Mouse (Mus musculus): ENCODE data around the gene Pif1. TPM values are rescaled to one million over a fixed set of nuclear protein-coding genes. Genes with fewer than 3 reads are reported as not detected.

Gene Pif1
- polyA plus RNA-seq (2015; fragmentation: Nextera tagmentation; extraction: Ambion mirVana), result 3.6 and 4.5 TPM in 2 replicates

- Histone ChIP-seq H3K4me3 (peak within 1 kb of the TSS; percentile 49), H3K27ac (replicated peaks) (no peak within 1 kb of the TSS), H3K9me3 (no peaks in the 10 kb centered on the region), H3K4me2 (peak within 1 kb of the TSS; percentile 98), H3K36me3 (no peaks in the 10 kb centered on the region), H3K4me1 (replicated peaks) (peaks cover 28% of the 10 kb centered on the region), H3K27me3 (no peaks in the 10 kb centered on the region), H3K9ac (peak within 1 kb of the TSS; percentile 51)
- ATAC-seq (ENCODE audit: low FRiP score, low read depth), result peak; percentile 82
- WGBS, result 10% methylated on average over 28 of the region's 28 CpGs
Measured at GRCm38 (mm10) chr9:65586406-65587269, at the start of gene Pif1. Gene Pif1 (plus strand): TSS chr9:65587160.

DNA sequence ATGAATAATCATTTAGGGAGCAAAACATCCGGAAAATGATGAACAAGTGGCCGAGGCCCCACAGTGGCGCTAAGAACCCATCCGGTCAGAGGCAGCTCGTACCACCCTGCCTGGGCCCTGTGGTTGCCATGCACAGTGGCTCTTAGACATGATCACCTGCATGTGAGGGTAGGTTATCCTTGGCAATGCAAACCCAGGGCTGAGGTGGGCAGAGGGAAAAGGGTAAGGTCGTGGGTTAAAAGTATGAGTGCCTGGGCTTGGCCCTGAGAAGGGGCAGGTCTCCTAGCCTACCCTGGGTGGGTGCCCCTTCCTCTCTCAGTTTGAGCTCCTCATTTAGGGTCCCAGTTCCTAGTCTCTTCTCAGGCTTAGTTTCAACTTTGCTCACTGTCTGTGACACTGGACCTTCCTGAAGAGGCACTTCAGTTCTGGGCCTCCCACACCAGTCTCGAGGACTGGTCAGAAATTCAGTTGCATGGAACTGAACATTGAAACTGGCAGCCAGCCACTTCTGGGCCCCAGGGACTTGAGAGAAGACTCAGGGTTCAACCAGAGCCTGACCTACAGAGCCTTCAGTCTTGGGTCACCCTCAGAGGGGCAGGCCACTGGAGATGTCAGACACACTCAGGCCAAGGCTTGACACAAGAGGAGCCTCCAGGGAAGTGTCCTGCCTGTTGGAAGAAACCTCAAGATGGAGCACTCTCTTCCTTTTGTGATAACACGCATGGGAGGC is 48.9 kb upstream of the Pif1 start:
- no peaks in the 10 kb centered on the region for H3K27me3 ChIP-seq
- no peak overlapping the region for H3K4me2 ChIP-seq
- H3K36me3 ChIP-seq, result no peaks in the 10 kb centered on the region
- H3K27ac ChIP-seq (replicated peaks), result no peak overlapping the region
- H3K9ac ChIP-seq, result no peak overlapping the region
- no peak overlapping the region for H3K4me3 ChIP-seq
- 91% methylated on average over 8 of the region's 8 CpGs for WGBS
- no peak for ATAC-seq (ENCODE audit: low FRiP score, low read depth)
- no peaks in the 10 kb centered on the region for H3K4me1 ChIP-seq (replicated peaks)
- H3K9me3 ChIP-seq, result no peaks in the 10 kb centered on the region

GRCm38 (mm10) chr9:65539697-65540096 is 47.3 kb upstream of the Pif1 start:
- no peak overlapping the region for H3K4me2 ChIP-seq
- WGBS, result 91% methylated on average over 9 of the region's 9 CpGs
- no peak for ATAC-seq (ENCODE audit: low FRiP score, low read depth)
- no peaks in the 10 kb centered on the region for H3K4me1 ChIP-seq (replicated peaks)
- no peak overlapping the region for H3K9ac ChIP-seq
- H3K27me3 ChIP-seq, result no peaks in the 10 kb centered on the region
- no peak overlapping the region for H3K27ac ChIP-seq (replicated peaks)
- H3K9me3 ChIP-seq, result no peaks in the 10 kb centered on the region
- no peaks in the 10 kb centered on the region for H3K36me3 ChIP-seq
- H3K4me3 ChIP-seq, result no peak overlapping the region

DNA sequence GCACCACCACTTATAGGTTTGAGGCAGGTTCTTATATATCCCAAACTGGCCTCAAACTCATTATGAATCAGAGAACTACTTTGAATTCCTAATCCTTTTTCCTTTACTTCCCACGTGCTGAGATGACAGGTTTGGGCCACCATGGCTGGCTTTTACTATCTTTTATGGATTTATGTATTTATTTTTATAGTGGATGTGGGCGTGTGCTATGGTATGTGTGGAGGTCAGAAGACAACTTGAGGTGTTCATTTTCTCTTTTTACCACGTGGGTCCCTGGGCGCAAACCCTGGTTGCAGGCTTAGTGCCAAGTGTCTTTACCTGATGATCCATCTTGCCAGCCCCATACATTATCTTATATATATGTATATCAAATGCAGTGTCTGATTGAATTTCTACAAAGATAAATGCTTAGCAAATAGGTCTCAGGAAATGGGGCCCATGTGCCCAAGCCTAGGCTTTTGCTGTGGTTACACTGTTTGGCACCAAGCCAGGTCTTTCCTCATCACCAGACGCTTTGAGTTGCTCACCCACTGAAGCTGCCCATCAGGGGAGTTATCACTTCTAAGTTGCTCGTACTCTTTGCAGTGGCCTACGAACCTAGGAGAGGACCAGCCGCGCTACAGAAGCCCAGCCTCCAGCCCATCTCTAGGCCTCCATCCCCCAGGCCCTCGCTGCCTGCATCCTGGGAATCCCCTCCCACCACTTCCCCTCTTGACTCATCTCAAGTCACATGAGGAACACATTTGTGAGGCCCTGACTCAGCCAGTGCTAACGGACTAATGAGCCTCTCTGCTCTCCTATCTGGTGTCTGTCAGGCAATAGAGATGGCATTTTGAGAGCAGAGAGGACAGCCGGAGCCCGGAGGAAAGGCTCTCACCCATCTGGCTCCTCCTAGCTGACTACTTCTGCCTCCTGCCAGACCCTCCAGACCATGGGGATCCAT is 45.6 kb upstream of the Pif1 start:
- H3K9ac ChIP-seq, result no peak overlapping the region
- no peak overlapping the region for H3K4me2 ChIP-seq
- no peaks in the 10 kb centered on the region for H3K27me3 ChIP-seq
- no peak overlapping the region for H3K27ac ChIP-seq (replicated peaks)
- H3K4me3 ChIP-seq, result no peak overlapping the region
- peaks cover 5% of the 10 kb centered on the region for H3K4me1 ChIP-seq (replicated peaks)
- 70% methylated on average over 13 of the region's 13 CpGs for WGBS
- ATAC-seq (ENCODE audit: low FRiP score, low read depth), result no peak
- H3K9me3 ChIP-seq, result no peaks in the 10 kb centered on the region
- H3K36me3 ChIP-seq, result no peaks in the 10 kb centered on the region

- Histone ChIP-seq H3K9me3 (no peaks in the 10 kb centered on the region), H3K4me1 (replicated peaks) (peaks cover 5% of the 10 kb centered on the region), H3K9ac (no peak overlapping the region), H3K4me3 (no peak overlapping the region), H3K27me3 (no peaks in the 10 kb centered on the region), H3K27ac (replicated peaks) (no peak overlapping the region), H3K36me3 (no peaks in the 10 kb centered on the region), H3K4me2 (no peak overlapping the region)
- ATAC-seq (ENCODE audit: low FRiP score, low read depth), result no peak
- 88% methylated on average over 7 of the region's 7 CpGs for WGBS
Measured at GRCm38 (mm10) chr9:65542111-65542524, 44.8 kb upstream of the Pif1 start.

DNA sequence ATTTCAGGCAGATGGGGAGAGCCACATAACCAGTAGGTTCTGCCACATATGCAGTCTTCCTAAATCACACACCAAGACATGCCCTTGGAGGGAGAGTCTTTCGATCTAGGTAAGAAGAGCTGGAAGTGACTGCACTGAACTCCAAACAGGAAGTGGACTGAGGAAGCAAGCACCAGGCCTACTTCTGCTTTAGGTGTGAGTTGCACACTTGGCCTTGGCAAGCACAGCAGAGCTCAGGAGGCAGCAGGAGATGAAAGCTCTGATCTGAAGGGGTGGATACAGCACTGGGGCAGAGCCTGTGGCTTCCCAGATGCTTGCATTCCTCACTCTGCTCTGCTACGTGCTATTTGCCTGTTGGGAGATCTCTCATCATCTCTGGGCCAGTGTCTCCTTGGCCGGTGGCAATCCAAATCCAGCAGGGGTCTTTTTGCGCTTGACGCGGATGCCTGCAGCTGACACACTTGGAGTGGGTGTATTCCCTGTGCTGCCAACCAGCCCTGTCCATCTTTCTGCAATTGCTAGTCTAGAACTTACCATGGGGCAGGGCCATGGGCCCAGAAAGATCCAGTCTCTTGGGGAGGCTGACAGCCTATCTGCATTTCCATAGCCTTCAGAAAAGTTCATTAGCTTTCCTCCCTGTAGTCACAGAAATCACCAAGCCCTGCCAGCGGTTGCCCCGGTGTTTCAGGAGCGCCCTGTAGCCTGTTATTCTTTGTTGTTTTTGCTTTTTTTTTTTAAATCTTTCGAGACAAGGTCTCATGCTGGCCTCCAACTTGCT is 41.1 kb upstream of the Pif1 start:
- Histone ChIP-seq H3K4me1 (replicated peaks) (peaks cover 17% of the 10 kb centered on the region), H3K36me3 (no peaks in the 10 kb centered on the region), H3K9ac (no peak overlapping the region), H3K9me3 (no peaks in the 10 kb centered on the region), H3K4me2 (no peak overlapping the region), H3K27me3 (no peaks in the 10 kb centered on the region), H3K27ac (replicated peaks) (no peak overlapping the region), H3K4me3 (no peak overlapping the region)
- WGBS, result 59% methylated on average over 10 of the region's 10 CpGs
- ATAC-seq (ENCODE audit: low FRiP score, low read depth), result no peak

DNA sequence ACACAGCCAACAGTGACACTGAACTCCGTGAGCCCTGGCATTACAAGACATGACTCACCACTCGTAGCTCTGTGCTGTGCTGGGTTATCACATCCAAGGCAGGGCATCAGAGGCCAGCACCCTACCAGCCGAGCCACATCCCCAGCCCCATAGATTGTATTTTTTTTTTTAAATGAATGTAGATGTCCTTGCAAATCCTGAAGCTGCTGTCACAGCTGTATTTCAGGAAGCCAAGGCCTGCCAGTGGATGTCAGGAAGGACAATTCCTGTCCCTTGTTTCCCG is 40.6 kb upstream of the Pif1 start:
- Histone ChIP-seq H3K9me3 (no peaks in the 10 kb centered on the region), H3K9ac (no peak overlapping the region), H3K4me2 (no peak overlapping the region), H3K4me1 (replicated peaks) (peaks cover 20% of the 10 kb centered on the region), H3K27me3 (no peaks in the 10 kb centered on the region), H3K36me3 (no peaks in the 10 kb centered on the region), H3K4me3 (no peak overlapping the region), H3K27ac (replicated peaks) (no peak overlapping the region)
- 46% methylated on average over 4 of the region's 4 CpGs for WGBS
- no peak for ATAC-seq (ENCODE audit: low FRiP score, low read depth)

GRCm38 (mm10) chr9:65547111-65547510 is 39.8 kb upstream of the Pif1 start:
- Histone ChIP-seq H3K27me3 (no peaks in the 10 kb centered on the region), H3K9ac (no peak overlapping the region), H3K9me3 (no peaks in the 10 kb centered on the region), H3K27ac (replicated peaks) (no peak overlapping the region), H3K4me2 (no peak overlapping the region), H3K4me1 (replicated peaks) (peaks cover 20% of the 10 kb centered on the region), H3K4me3 (no peak overlapping the region), H3K36me3 (no peaks in the 10 kb centered on the region)
- 78% methylated on average over 5 of the region's 5 CpGs for WGBS
- no peak for ATAC-seq (ENCODE audit: low FRiP score, low read depth)

GRCm38 (mm10) chr9:65547844-65548243 is 39.1 kb upstream of the Pif1 start:
- Histone ChIP-seq H3K4me1 (replicated peaks) (peaks cover 20% of the 10 kb centered on the region), H3K36me3 (no peaks in the 10 kb centered on the region), H3K27ac (replicated peaks) (no peak overlapping the region), H3K4me2 (no peak overlapping the region), H3K9ac (no peak overlapping the region), H3K4me3 (no peak overlapping the region), H3K27me3 (no peaks in the 10 kb centered on the region), H3K9me3 (no peaks in the 10 kb centered on the region)
- WGBS, result 47% methylated on average over 4 of the region's 4 CpGs
- ATAC-seq (ENCODE audit: low FRiP score, low read depth), result no peak

DNA sequence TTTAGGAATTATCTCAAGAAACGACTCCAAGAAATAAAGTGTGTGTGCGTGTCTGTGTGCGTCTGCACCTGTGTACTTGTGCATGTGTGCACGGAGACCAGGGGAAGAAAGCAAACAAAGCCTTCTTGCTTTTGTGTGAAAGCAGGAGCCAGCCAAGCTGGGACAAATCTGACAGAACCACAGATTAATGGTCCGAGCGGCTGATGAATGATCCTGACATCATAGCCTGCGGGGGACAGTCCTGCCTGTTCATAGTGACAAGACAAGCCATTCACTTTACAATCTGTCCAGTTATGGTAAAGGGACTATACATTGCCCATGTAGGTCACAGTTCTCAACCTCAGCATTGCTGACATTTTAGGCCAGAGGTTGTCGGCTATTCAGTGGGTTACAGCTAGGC is 38.6 kb upstream of the Pif1 start:
- H3K27me3 ChIP-seq, result no peaks in the 10 kb centered on the region
- H3K27ac ChIP-seq (replicated peaks), result no peak overlapping the region
- H3K9me3 ChIP-seq, result no peaks in the 10 kb centered on the region
- no peak overlapping the region for H3K9ac ChIP-seq
- ATAC-seq (ENCODE audit: low FRiP score, low read depth), result no peak
- H3K4me3 ChIP-seq, result no peak overlapping the region
- no peak overlapping the region for H3K4me2 ChIP-seq
- H3K4me1 ChIP-seq (replicated peaks), result peaks cover 20% of the 10 kb centered on the region
- H3K36me3 ChIP-seq, result no peaks in the 10 kb centered on the region
- WGBS, result 45% methylated on average over 8 of the region's 8 CpGs

DNA sequence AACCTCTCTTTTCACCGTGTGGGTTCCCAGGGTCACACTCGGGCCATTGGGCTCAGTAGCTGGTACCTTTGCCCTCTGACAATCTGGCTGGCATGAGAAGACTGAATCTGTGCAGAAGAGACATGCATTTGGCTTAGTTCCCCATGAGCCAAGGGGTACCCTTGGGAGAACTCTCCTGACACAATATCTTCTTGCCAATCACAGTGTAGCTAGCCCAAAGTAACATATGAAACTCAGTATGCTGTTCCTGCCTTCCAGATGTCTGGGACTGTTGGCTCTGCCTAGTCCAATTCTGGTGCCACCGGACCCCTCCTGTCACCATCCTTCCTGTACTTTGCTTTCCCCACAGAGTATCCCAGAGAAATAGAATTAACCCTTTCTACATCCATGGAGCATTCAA is 37.8 kb upstream of the Pif1 start:
- no peaks in the 10 kb centered on the region for H3K36me3 ChIP-seq

More for the DNA sequence above, 37.8 kb upstream of the Pif1 start:
- H3K27me3 ChIP-seq, result no peaks in the 10 kb centered on the region
- no peak overlapping the region for H3K27ac ChIP-seq (replicated peaks)
- H3K9me3 ChIP-seq, result no peaks in the 10 kb centered on the region
- no peak overlapping the region for H3K4me3 ChIP-seq
- H3K4me1 ChIP-seq (replicated peaks), result peaks cover 20% of the 10 kb centered on the region
- no peak overlapping the region for H3K4me2 ChIP-seq
- H3K9ac ChIP-seq, result no peak overlapping the region
- no peak for ATAC-seq (ENCODE audit: low FRiP score, low read depth)
- WGBS, result 60% methylated on average over 3 of the region's 3 CpGs

All from hindbrain, embryonic 15.5 days (tissue).